Mouse (Mus musculus) forebrain, embryonic 11.5 days (tissue): ENCODE measurements at regions not wholly inside any gene's neighbourhood (a gene's known extent, or its start where the extent isn't known, plus 50 kb on each side); places are given as distances from the start of the nearest gene placed in this dataset.

Source experiments
- ATAC-seq: fragments of 200-750 bp; cut with Nextera tagmentation; replicated peaks from 2 replicates; pipeline ENCODE4 v1.8.0; 2017; ENCODE audit warnings: moderate TSS enrichment; ENCODE audit not compliant: low FRiP score
- DNase-seq: peaks from one replicate; pipeline ENCODE4 v3.0.0-alpha.2; 2017; ENCODE audit warnings: low spot score
- H3K27ac ChIP-seq: fragments of 300-500 bp; sonication (generic); 2 replicates; pipeline ENCODE4 v1.5.1; 2014; ENCODE audit warnings: low read depth, low read length
- H3K27me3 ChIP-seq: fragments of 300-500 bp; sonication (generic); 2 replicates; pipeline ENCODE4 v1.6.1; 2014; ENCODE audit warnings: mild to moderate bottlenecking, low read length, mixed read lengths; ENCODE audit not compliant: control insufficient read depth, insufficient read depth
- H3K36me3 ChIP-seq: fragments of 300-500 bp; sonication (generic); 2 replicates; pipeline ENCODE4 v1.6.1; 2014; ENCODE audit warnings: mild to moderate bottlenecking, low read length, moderate library complexity, mixed read lengths; ENCODE audit not compliant: control insufficient read depth, insufficient read depth
- H3K4me1 ChIP-seq: fragments of 300-500 bp; sonication (generic); replicated peaks from 2 replicates; pipeline ENCODE4 v1.6.1; 2014; ENCODE audit warnings: low read length, mixed read lengths; ENCODE audit not compliant: control insufficient read depth, insufficient read depth
- H3K4me2 ChIP-seq: fragments of 300-500 bp; sonication (generic); 2 replicates; pipeline ENCODE4 v1.6.1; 2014; ENCODE audit warnings: low read depth, mild to moderate bottlenecking, low read length, moderate library complexity, mixed read lengths; ENCODE audit not compliant: severe bottlenecking
- H3K4me3 ChIP-seq: fragments of 300-500 bp; sonication (generic); 2 replicates; pipeline ENCODE4 v1.5.1; 2014; ENCODE audit warnings: low read depth, low read length
- H3K9ac ChIP-seq: fragments of 300-500 bp; sonication (generic); 2 replicates; pipeline ENCODE4 v1.6.1; 2014; ENCODE audit warnings: low read length
- H3K9me3 ChIP-seq: fragments of 300-500 bp; sonication (generic); 2 replicates; pipeline ENCODE4 v1.6.1; 2016; ENCODE audit warnings: low read length, mixed read lengths; ENCODE audit not compliant: control insufficient read depth
- WGBS: fragments of 180-500 bp; shearing (Covaris S2); extraction: QIAGEN DNeasy Blood & Tissue Kit; methylation state at CpG from one replicate; pipeline ENCODE4 v1.1.7; 2014; 5-methylcytosine and 5-hydroxymethylcytosine counted together

- no peak overlapping the region for H3K4me3 ChIP-seq
- no peaks in the 10 kb centered on the region for H3K9me3 ChIP-seq
- H3K36me3 ChIP-seq: no peaks in the 10 kb centered on the region
- H3K4me1 ChIP-seq: no peaks in the 10 kb centered on the region
- ATAC-seq (no peak), DNase-seq (no peak)
- H3K27ac ChIP-seq: no peak overlapping the region
- H3K4me2 ChIP-seq: no peak overlapping the region
- no peak overlapping the region for H3K9ac ChIP-seq
- no peaks in the 10 kb centered on the region for H3K27me3 ChIP-seq
- WGBS: 94% methylated on average over 5 of the region's 5 CpGs
Observed at GRCm38 (mm10) chr2:61470521-61470920, 107.9 kb upstream of the Tank start.

- no peak overlapping the region for H3K4me2 ChIP-seq
- H3K9me3 ChIP-seq: no peaks in the 10 kb centered on the region
- no peak overlapping the region for H3K27ac ChIP-seq
- H3K36me3 ChIP-seq: no peaks in the 10 kb centered on the region
- ATAC-seq (no peak), DNase-seq (no peak)
- H3K27me3 ChIP-seq: no peaks in the 10 kb centered on the region
- H3K4me1 ChIP-seq: no peaks in the 10 kb centered on the region
- no peak overlapping the region for H3K4me3 ChIP-seq
- no peak overlapping the region for H3K9ac ChIP-seq
Observed at GRCm38 (mm10) chr2:61470064-61470463, 108.3 kb upstream of the Tank start.

- H3K4me3 ChIP-seq: no peak overlapping the region
- ATAC-seq (no peak), DNase-seq (peak; percentile 80)
- 27% methylated on average over 5 of the region's 5 CpGs for WGBS
- no peaks in the 10 kb centered on the region for H3K36me3 ChIP-seq
- peaks cover 6% of the 10 kb centered on the region; the same call in 1 of the 2 replicates for H3K27me3 ChIP-seq
- no peak overlapping the region for H3K27ac ChIP-seq
- no peaks in the 10 kb centered on the region for H3K9me3 ChIP-seq
- no peaks in the 10 kb centered on the region; the same call in 1 of the 2 replicates for H3K4me1 ChIP-seq
- H3K4me2 ChIP-seq: no peak overlapping the region
- H3K9ac ChIP-seq: no peak overlapping the region
Observed at GRCm38 (mm10) chr2:61455902-61456301, 122.5 kb upstream of the Tank start.

- no peaks in the 10 kb centered on the region for H3K36me3 ChIP-seq
- peaks cover 6% of the 10 kb centered on the region; the same call in 1 of the 2 replicates for H3K27me3 ChIP-seq
- no peak overlapping the region for H3K27ac ChIP-seq
- no peak overlapping the region for H3K9ac ChIP-seq
- 37% methylated on average over 9 of the region's 9 CpGs for WGBS
- H3K4me2 ChIP-seq: no peak overlapping the region
- DNase-seq (no peak), ATAC-seq (peak; percentile 30)
- H3K4me1 ChIP-seq: no peaks in the 10 kb centered on the region; the same call in 1 of the 2 replicates
- no peaks in the 10 kb centered on the region for H3K9me3 ChIP-seq
- no peak overlapping the region for H3K4me3 ChIP-seq
Observed at GRCm38 (mm10) chr2:61454729-61455128, 123.7 kb upstream of the Tank start.

- H3K27ac ChIP-seq: no peak overlapping the region
- H3K36me3 ChIP-seq: no peaks in the 10 kb centered on the region
- WGBS: 8% methylated on average over 12 of the region's 12 CpGs
- H3K4me3 ChIP-seq: 0 out of 2 replicates have a peak overlapping the region, but pooled peaks have one; percentile 2
- no peak overlapping the region for H3K9ac ChIP-seq
- no peaks in the 10 kb centered on the region; the same call in 1 of the 2 replicates for H3K4me1 ChIP-seq
- H3K9me3 ChIP-seq: no peaks in the 10 kb centered on the region
- DNase-seq: peak; percentile 89
- H3K4me2 ChIP-seq: peak overlapping the region; percentile 42
- peak; percentile 77 for ATAC-seq
- H3K27me3 ChIP-seq: peaks cover 6% of the 10 kb centered on the region; the same call in 1 of the 2 replicates
Observed at GRCm38 (mm10) chr2:61454311-61454728, 124.1 kb upstream of the Tank start.

- H3K9ac ChIP-seq: no peak overlapping the region
- no peak overlapping the region for H3K27ac ChIP-seq
- H3K4me2 ChIP-seq: peak overlapping the region; percentile 42
- 0 out of 2 replicates have a peak, but pooled peaks have one; percentile 27 for ATAC-seq
- WGBS: 64% methylated on average over 14 of the region's 14 CpGs
- no peaks in the 10 kb centered on the region for H3K36me3 ChIP-seq
- H3K4me1 ChIP-seq: no peaks in the 10 kb centered on the region; the same call in 1 of the 2 replicates
- peaks cover 6% of the 10 kb centered on the region; the same call in 1 of the 2 replicates for H3K27me3 ChIP-seq
- H3K9me3 ChIP-seq: no peaks in the 10 kb centered on the region
- H3K4me3 ChIP-seq: 0 out of 2 replicates have a peak overlapping the region, but pooled peaks have one; percentile 2
- peak; percentile 58 for DNase-seq
Observed at GRCm38 (mm10) chr2:61453490-61454281, 124.7 kb upstream of the Tank start.

GRCm38 (mm10) chr2:61452581-61452980 lies 125.8 kb upstream of the Tank start:
- H3K36me3 ChIP-seq: no peaks in the 10 kb centered on the region
- H3K4me3 ChIP-seq: no peak overlapping the region
- H3K27me3 ChIP-seq: peaks cover 6% of the 10 kb centered on the region; the same call in 1 of the 2 replicates
- H3K4me2 ChIP-seq: no peak overlapping the region
- H3K9ac ChIP-seq: no peak overlapping the region
- H3K27ac ChIP-seq: no peak overlapping the region
- H3K4me1 ChIP-seq: no peaks in the 10 kb centered on the region; the same call in 1 of the 2 replicates
- H3K9me3 ChIP-seq: no peaks in the 10 kb centered on the region
- DNase-seq (no peak), ATAC-seq (no peak)
- WGBS: 82% methylated on average over 1 of the region's 1 CpGs

GRCm38 (mm10) chr2:61450731-61451130 lies 127.7 kb upstream of the Tank start:
- H3K27me3 ChIP-seq: peaks cover 6% of the 10 kb centered on the region; the same call in 1 of the 2 replicates
- no peak overlapping the region for H3K9ac ChIP-seq
- 80% methylated on average over 3 of the region's 3 CpGs for WGBS
- no peaks in the 10 kb centered on the region; the same call in 1 of the 2 replicates for H3K4me1 ChIP-seq
- no peaks in the 10 kb centered on the region for H3K36me3 ChIP-seq
- DNase-seq (no peak), ATAC-seq (no peak)
- H3K4me3 ChIP-seq: no peak overlapping the region
- no peaks in the 10 kb centered on the region for H3K9me3 ChIP-seq
- H3K27ac ChIP-seq: no peak overlapping the region
- no peak overlapping the region for H3K4me2 ChIP-seq
